Mouse (Mus musculus): ENCODE measurements around the gene 1700025C18Rik.

GRCm38 (mm10) chr2:165133566-165133965, 43.0 kb upstream of the 1700025C18Rik start:
- TF ChIP-seq CTCF (conservative IDR thresholded peaks at IDR 0.05; ENCODE audit: insufficient read depth, insufficient read length, low read depth, low read length) (no peak), POLR2A (IDR thresholded peaks at IDR 0.05; ENCODE audit: low read depth, low read length) (no peak)

Measured in kidney, adult 2 months (tissue).